Mouse (Mus musculus) brain, embryonic 14.5 days (tissue): ENCODE data around the gene Man2a1.

Experiments used
- CTCF ChIP-seq: fragments of 200-500 bp; IDR thresholded peaks from 2 replicates; pipeline ENCODE4 v1.5.1; 2012; ENCODE audit warnings: inconsistent platforms, mild to moderate bottlenecking, moderate library complexity, borderline replicate concordance; ENCODE audit not compliant: insufficient read depth, insufficient read length; ENCODE audit errors: extremely low read depth
- POLR2A ChIP-seq: fragments of 200-500 bp; IDR thresholded peaks from 2 replicates; pipeline ENCODE4 v1.6.1; 2012; ENCODE audit warnings: mild to moderate bottlenecking, inconsistent platforms, borderline replicate concordance; ENCODE audit not compliant: poor library complexity, insufficient read depth, insufficient read length, severe bottlenecking; ENCODE audit errors: extremely low read depth

GRCm38 (mm10) chr17:64719760-64720159 is 119.2 kb downstream of the Man2a1 start:
- TF ChIP-seq POLR2A (no peak), CTCF (no peak)
